Mouse (Mus musculus) lung, postnatal 0 days (tissue): Measurements from ENCODE around the gene Mov10.
"Not testable (repeated sequence)": the region's sequence is repeated elsewhere in the genome, so short reads cannot be mapped to it uniquely, and the experiment has no call there.

ENCODE experiments used
- CTCF ChIP-seq: IDR thresholded peaks from 2 replicates; pipeline ENCODE4 v1.5.1; 2016; ENCODE audit warnings: antibody characterized with exemption, mild to moderate bottlenecking
- EP300 ChIP-seq: IDR thresholded peaks from 2 replicates; pipeline ENCODE4 v1.6.1; 2016; ENCODE audit warnings: antibody characterized with exemption, mild to moderate bottlenecking, control low read depth

DNA sequence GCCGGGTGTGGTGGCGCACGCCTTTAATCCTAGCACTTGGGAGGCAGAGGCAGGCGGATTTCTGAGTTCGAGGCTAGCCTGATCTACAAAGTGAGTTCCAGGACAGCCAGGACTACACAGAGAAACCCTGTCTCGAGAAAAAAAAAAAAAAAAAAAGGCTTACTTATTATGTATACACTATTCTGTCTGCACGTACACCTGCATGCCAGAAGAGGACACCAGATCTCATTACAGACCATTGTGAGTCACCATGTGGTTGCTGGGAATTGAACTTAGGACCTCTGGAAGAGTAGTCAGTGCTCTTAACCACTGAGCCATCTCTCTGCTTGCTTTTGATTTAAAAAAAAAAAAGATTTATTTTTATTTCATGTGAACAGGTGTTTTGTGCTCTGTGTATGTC, 5.1 kb downstream of the Mov10 start:
- TF ChIP-seq CTCF, EP300: not testable (repeated sequence)
